Mouse (Mus musculus) lung, adult 2 months (tissue): ENCODE measurements at regions not wholly inside any gene's neighbourhood (a gene's known extent, or its start where the extent isn't known, plus 50 kb on each side); places are given as distances from the start of the nearest gene placed in this dataset.

Experiments used
- CTCF ChIP-seq: fragments of 200-500 bp; IDR thresholded peaks from 2 replicates; pipeline ENCODE4 v1.5.1; 2011; ENCODE audit warnings: mild to moderate bottlenecking, low read length, control low read depth; ENCODE audit not compliant: insufficient read depth
- POLR2A ChIP-seq: fragments of 200-500 bp; IDR thresholded peaks from 2 replicates; pipeline ENCODE4 v1.6.1; 2011; ENCODE audit warnings: low read depth, mild to moderate bottlenecking, control low read depth, low read length, borderline replicate concordance; ENCODE audit errors: extremely low read depth

DNA sequence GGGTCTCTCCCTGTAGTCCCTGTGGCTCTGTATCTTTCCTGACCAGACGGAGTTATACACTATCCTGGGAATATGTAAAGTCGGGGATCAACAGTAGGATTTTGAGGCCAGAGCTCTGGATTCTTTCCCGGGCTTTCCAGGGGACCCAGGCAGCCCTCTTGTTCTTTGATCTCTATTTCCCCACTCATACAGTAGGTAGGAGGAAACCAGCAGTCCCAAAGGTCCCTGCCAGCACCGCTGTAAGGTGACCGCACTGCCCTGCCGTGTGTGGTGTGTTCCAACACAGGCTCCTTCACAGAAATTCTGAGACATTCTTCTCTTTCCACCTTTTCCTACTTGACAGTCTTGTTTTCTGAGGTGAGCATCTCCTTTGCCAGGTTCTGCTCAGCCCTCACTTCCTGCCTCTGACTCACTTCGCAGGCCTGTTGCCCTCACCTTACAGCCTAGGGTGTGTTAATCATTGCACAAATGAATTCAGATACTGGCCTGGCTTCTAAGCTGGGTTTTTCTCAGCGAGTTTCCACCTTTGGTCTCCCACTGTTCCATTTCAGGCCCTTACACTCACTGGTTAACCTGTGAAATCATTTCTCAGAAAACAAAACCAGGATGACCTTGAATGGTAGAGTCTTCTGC, 53.0 kb upstream of the Shb start:
- TF ChIP-seq POLR2A (no peak), CTCF (no peak)
